Mouse (Mus musculus): Measurements from ENCODE around the gene Krt81. TPM values are rescaled to one million over a fixed set of nuclear protein-coding genes. Genes with fewer than 3 reads are reported as not detected.
A peak's percentile ranks its signal among the peaks of the same experiment; 100 is the strongest.

The Krt81 gene
- polyA plus RNA-seq, 1 experiment: not detected

- TF ChIP-seq CTCF (IDR thresholded peaks at IDR 0.05; ENCODE audit: insufficient read depth, low read depth, low read length) (no peak), POLR2A (IDR thresholded peaks at IDR 0.05; ENCODE audit: insufficient read depth, low read depth, low read length) (no peak)
- Histone ChIP-seq H3K4me1 (ENCODE audit: control insufficient read depth, insufficient read depth, low read length) (no peaks in the 10 kb centered on the region), H3K27ac (ENCODE audit: insufficient read depth, low read depth, low read length) (no peak overlapping the region), H3K4me3 (ENCODE audit: insufficient read depth, low read depth, low read length) (no peak overlapping the region)
- 79% methylated on average over 11 of the region's 11 CpGs for WGBS
Observed at GRCm38 (mm10) chr15:101485911-101486635, 22.5 kb upstream of the Krt81 start.

GRCm38 (mm10) chr15:101484939-101485338 is 21.4 kb upstream of the Krt81 start:
- TF ChIP-seq CTCF (IDR thresholded peaks at IDR 0.05; ENCODE audit: insufficient read depth, low read depth, low read length) (no peak), POLR2A (IDR thresholded peaks at IDR 0.05; ENCODE audit: insufficient read depth, low read depth, low read length) (no peak)
- H3K27ac ChIP-seq (ENCODE audit: insufficient read depth, low read depth, low read length): no peak overlapping the region

GRCm38 (mm10) chr15:101483646-101484045 is 20.1 kb upstream of the Krt81 start:
- Histone ChIP-seq H3K4me3 (ENCODE audit: insufficient read depth, low read depth, low read length) (no peak overlapping the region), H3K27ac (ENCODE audit: insufficient read depth, low read depth, low read length) (no peak overlapping the region), H3K4me1 (ENCODE audit: control insufficient read depth, insufficient read depth, low read length) (peaks cover 10% of the 10 kb centered on the region)
- TF ChIP-seq CTCF (IDR thresholded peaks at IDR 0.05; ENCODE audit: insufficient read depth, low read depth, low read length) (no peak), POLR2A (IDR thresholded peaks at IDR 0.05; ENCODE audit: insufficient read depth, low read depth, low read length) (no peak)
- WGBS: 91% methylated on average over 1 of the region's 1 CpGs

More at GRCm38 (mm10) chr15:101484939-101485338, 21.4 kb upstream of the Krt81 start:
- 96% methylated on average over 1 of the region's 1 CpGs for WGBS
- H3K4me3 ChIP-seq (ENCODE audit: insufficient read depth, low read depth, low read length): no peak overlapping the region
- no peaks in the 10 kb centered on the region for H3K4me1 ChIP-seq (ENCODE audit: control insufficient read depth, insufficient read depth, low read length)

- no peak overlapping the region for H3K4me3 ChIP-seq (ENCODE audit: insufficient read depth, low read depth, low read length)
- H3K4me1 ChIP-seq (ENCODE audit: control insufficient read depth, insufficient read depth, low read length): peaks cover 10% of the 10 kb centered on the region
- H3K27ac ChIP-seq (ENCODE audit: insufficient read depth, low read depth, low read length): no peak overlapping the region
- WGBS: 53% methylated on average over 4 of the region's 4 CpGs
- TF ChIP-seq CTCF (IDR thresholded peaks at IDR 0.05; ENCODE audit: insufficient read depth, low read depth, low read length) (no peak), POLR2A (IDR thresholded peaks at IDR 0.05; ENCODE audit: insufficient read depth, low read depth, low read length) (no peak)
Observed at GRCm38 (mm10) chr15:101482056-101482455, 18.5 kb upstream of the Krt81 start.

- peak overlapping the region; percentile 15; the same call in 1 of the 2 replicates for H3K4me3 ChIP-seq (ENCODE audit: insufficient read depth, low read depth, low read length)
- H3K4me1 ChIP-seq (ENCODE audit: control insufficient read depth, insufficient read depth, low read length): peaks cover 10% of the 10 kb centered on the region
- TF ChIP-seq POLR2A (IDR thresholded peaks at IDR 0.05; ENCODE audit: insufficient read depth, low read depth, low read length) (no peak), CTCF (IDR thresholded peaks at IDR 0.05; ENCODE audit: insufficient read depth, low read depth, low read length) (no peak)
- H3K27ac ChIP-seq (ENCODE audit: insufficient read depth, low read depth, low read length): no peak overlapping the region
- WGBS: 23% methylated on average over 11 of the region's 11 CpGs
Observed at GRCm38 (mm10) chr15:101479666-101480060, 16.1 kb upstream of the Krt81 start.

GRCm38 (mm10) chr15:101479007-101479665 is 15.6 kb upstream of the Krt81 start:
- WGBS: 6% methylated on average over 31 of the region's 31 CpGs
- H3K4me3 ChIP-seq (ENCODE audit: insufficient read depth, low read depth, low read length): peak overlapping the region; percentile 15
- H3K4me1 ChIP-seq (ENCODE audit: control insufficient read depth, insufficient read depth, low read length): peaks cover 10% of the 10 kb centered on the region
- H3K27ac ChIP-seq (ENCODE audit: insufficient read depth, low read depth, low read length): no peak overlapping the region
- TF ChIP-seq CTCF (IDR thresholded peaks at IDR 0.05; ENCODE audit: insufficient read depth, low read depth, low read length): peak; percentile 57; the same call in 1 of the 2 replicates
- TF ChIP-seq POLR2A (IDR thresholded peaks at IDR 0.05; ENCODE audit: insufficient read depth, low read depth, low read length): no peak

- H3K4me3 ChIP-seq (ENCODE audit: insufficient read depth, low read depth, low read length): no peak within 1 kb of the TSS
- TF ChIP-seq CTCF (IDR thresholded peaks at IDR 0.05; ENCODE audit: insufficient read depth, low read depth, low read length): no peak
- TF ChIP-seq POLR2A (IDR thresholded peaks at IDR 0.05; ENCODE audit: insufficient read depth, low read depth, low read length): no peak
- 45% methylated on average over 10 of the region's 10 CpGs for WGBS
- H3K4me1 ChIP-seq (ENCODE audit: control insufficient read depth, insufficient read depth, low read length): no peaks in the 10 kb centered on the region
- H3K27ac ChIP-seq (ENCODE audit: insufficient read depth, low read depth, low read length): no peak within 1 kb of the TSS
Observed at GRCm38 (mm10) chr15:101472952-101473528, 9.5 kb upstream of the Krt81 start, which contains the start of gene Krt86. TSS of gene Krt86 (plus strand) at chr15:101473478.

- Histone ChIP-seq H3K4me3 (ENCODE audit: insufficient read depth, low read depth, low read length) (no peak overlapping the region), H3K4me1 (ENCODE audit: control insufficient read depth, insufficient read depth, low read length) (no peaks in the 10 kb centered on the region), H3K27ac (ENCODE audit: insufficient read depth, low read depth, low read length) (no peak overlapping the region)
- WGBS: 89% methylated on average over 4 of the region's 4 CpGs
- TF ChIP-seq CTCF (IDR thresholded peaks at IDR 0.05; ENCODE audit: insufficient read depth, low read depth, low read length): no peak
- TF ChIP-seq POLR2A (IDR thresholded peaks at IDR 0.05; ENCODE audit: insufficient read depth, low read depth, low read length): no peak
Observed at GRCm38 (mm10) chr15:101469093-101469492, 5.5 kb upstream of the Krt81 start.

- WGBS: 86% methylated on average over 14 of the region's 14 CpGs
- Histone ChIP-seq H3K4me1 (ENCODE audit: control insufficient read depth, insufficient read depth, low read length) (peaks cover 7% of the 10 kb centered on the region; the same call in 1 of the 2 replicates), H3K4me3 (ENCODE audit: insufficient read depth, low read depth, low read length) (no peak overlapping the region), H3K27ac (ENCODE audit: insufficient read depth, low read depth, low read length) (no peak overlapping the region)
- TF ChIP-seq POLR2A (IDR thresholded peaks at IDR 0.05; ENCODE audit: insufficient read depth, low read depth, low read length) (no peak), CTCF (IDR thresholded peaks at IDR 0.05; ENCODE audit: insufficient read depth, low read depth, low read length) (no peak)
Observed at GRCm38 (mm10) chr15:101459283-101459682, 4.3 kb downstream of the Krt81 start.
